16 mouse cellular contexts compared by ENCODE assay signal in genomic region chr5:128389665-128390064, GRCm38 (mm10). TPM values are rescaled to one million over a fixed set of nuclear protein-coding genes. Genes with fewer than 3 reads are reported as not detected.
DNase-seq lines count a peak whose midpoint lies in the region; ATAC-seq and TF ChIP-seq lines count a peak whose summit lies in the region.
"Had no signal": no experiment of that assay in that cellular context is flagged by ENCODE, and none has a peak within 500 bp of the region (broad histone marks: within the 10 kb centered on the region; RNA-seq: fewer than 3 reads in every experiment).

No protein-coding gene starts in this region.

- no peak overlapping the region for H3K4me2 ChIP-seq in heart, embryonic 11.5 days
- H3K4me2 ChIP-seq in stomach, postnatal 0 days (replicated peaks; ENCODE audit: low read depth), result no peak overlapping the region
- H3K4me2 ChIP-seq in forebrain, embryonic 15.5 days (replicated peaks), result no peak overlapping the region
- H3K4me2 ChIP-seq: heart, embryonic 13.5 days; hindbrain, embryonic 13.5 days; kidney, embryonic 15.5 days; neural tube, embryonic 13.5 days had no signal

- no peaks in the 10 kb centered on the region for H3K4me1 ChIP-seq in heart, adult 2 months (ENCODE audit: control insufficient read depth, insufficient read depth, low read length)
- H3K4me1 ChIP-seq in heart, embryonic 11.5 days (ENCODE audit: control insufficient read depth, insufficient read depth, low read length), result no peaks in the 10 kb centered on the region
- no peaks in the 10 kb centered on the region for H3K4me1 ChIP-seq in lung, adult 2 months (ENCODE audit: control insufficient read depth, insufficient read depth, low read length)
- no peaks in the 10 kb centered on the region for H3K4me1 ChIP-seq in stomach, postnatal 0 days (replicated peaks; ENCODE audit: control insufficient read depth, insufficient read depth)
- no peaks in the 10 kb centered on the region for H3K4me1 ChIP-seq in forebrain, embryonic 15.5 days
- H3K4me1 ChIP-seq: heart, embryonic 13.5 days had no signal

- H3K27ac ChIP-seq in heart, adult 2 months, result no peak overlapping the region
- no peak overlapping the region for H3K27ac ChIP-seq in heart, embryonic 11.5 days (ENCODE audit: low read depth, low read length)
- H3K27ac ChIP-seq in stomach, postnatal 0 days (replicated peaks), result no peak overlapping the region
- no peak overlapping the region for H3K27ac ChIP-seq in forebrain, embryonic 15.5 days (replicated peaks)
- H3K27ac ChIP-seq: heart, embryonic 13.5 days; hindbrain, embryonic 13.5 days; kidney, embryonic 15.5 days; neural tube, embryonic 13.5 days had no signal

- intact Hi-C loops in heart, adult 2 months (cut with DNase I), result no loop called here

- TF ChIP-seq CTCF in heart, adult 2 months (IDR thresholded peaks at IDR 0.05), result 0 out of 2 replicates have a peak, but pooled peaks have one; percentile 16
- TF ChIP-seq CTCF in lung, adult 2 months (IDR thresholded peaks at IDR 0.05; ENCODE audit: insufficient read depth, low read length), result peak; percentile 51
- TF ChIP-seq CTCF in stomach, postnatal 0 days (IDR thresholded peaks at IDR 0.05; ENCODE audit: low read depth), result peak; percentile 35

- ATAC-seq in heart, embryonic 11.5 days (replicated peaks; ENCODE audit: insufficient number of reproducible peaks, low FRiP score, low TSS enrichment), result no peak
- no peak for ATAC-seq in stomach, postnatal 0 days (ENCODE audit: low FRiP score, low TSS enrichment)
- ATAC-seq in forebrain, embryonic 15.5 days (replicated peaks), result no peak

- no peak for TF ChIP-seq POLR2A in heart, adult 2 months (IDR thresholded peaks at IDR 0.05; ENCODE audit: insufficient read depth, low read depth, low read length)
- TF ChIP-seq POLR2A in lung, adult 2 months (IDR thresholded peaks at IDR 0.05; ENCODE audit: borderline replicate concordance, extremely low read depth, low read depth, low read length), result no peak

- 45% methylated on average over 4 of the region's 4 CpGs for WGBS in heart, adult 2 months
- 46% methylated on average over 4 of the region's 4 CpGs for WGBS in heart, embryonic 11.5 days (ENCODE audit: insufficient replicate concordance)
- WGBS in lung, adult 2 months, result 40% methylated on average over 4 of the region's 4 CpGs
- WGBS in stomach, postnatal 0 days, result 50% methylated on average over 4 of the region's 4 CpGs
- WGBS in forebrain, embryonic 15.5 days, result 59% methylated on average over 4 of the region's 4 CpGs

- no peaks in the 10 kb centered on the region for H3K79me2 ChIP-seq in heart, adult 2 months (replicated peaks; ENCODE audit: control insufficient read depth, insufficient read depth, low read length)

- no peaks in the 10 kb centered on the region; the same call in 1 of the 2 replicates for H3K9me3 ChIP-seq in heart, embryonic 11.5 days (replicated peaks; ENCODE audit: control insufficient read depth, low read length)
- no peaks in the 10 kb centered on the region for H3K9me3 ChIP-seq in stomach, postnatal 0 days (ENCODE audit: control insufficient read depth, low read length)
- H3K9me3 ChIP-seq in forebrain, embryonic 15.5 days, result no peaks in the 10 kb centered on the region
- H3K9me3 ChIP-seq: hindbrain, embryonic 13.5 days had no signal

- H3K36me3 ChIP-seq in heart, adult 2 months (ENCODE audit: control insufficient read depth, insufficient read depth, low read length), result no peaks in the 10 kb centered on the region
- no peaks in the 10 kb centered on the region for H3K36me3 ChIP-seq in heart, embryonic 11.5 days (ENCODE audit: control insufficient read depth, insufficient read depth, low read length)
- no peaks in the 10 kb centered on the region for H3K36me3 ChIP-seq in stomach, postnatal 0 days (ENCODE audit: control insufficient read depth, insufficient read depth, low read length)
- no peaks in the 10 kb centered on the region for H3K36me3 ChIP-seq in forebrain, embryonic 15.5 days
- H3K36me3 ChIP-seq: heart, embryonic 13.5 days; hindbrain, embryonic 13.5 days; kidney, embryonic 15.5 days; neural tube, embryonic 13.5 days had no signal

- no peaks in the 10 kb centered on the region for H3K27me3 ChIP-seq in heart, adult 2 months (ENCODE audit: control insufficient read depth, insufficient read depth, low read length)
- no peaks in the 10 kb centered on the region for H3K27me3 ChIP-seq in heart, embryonic 11.5 days (ENCODE audit: control insufficient read depth, insufficient read depth, low read length)
- no peaks in the 10 kb centered on the region for H3K27me3 ChIP-seq in stomach, postnatal 0 days (ENCODE audit: control insufficient read depth, insufficient read depth, low read length)
- no peaks in the 10 kb centered on the region for H3K27me3 ChIP-seq in forebrain, embryonic 15.5 days
- H3K27me3 ChIP-seq: heart, embryonic 13.5 days; hindbrain, embryonic 13.5 days had no signal

- no peak for TF ChIP-seq EP300 in heart, adult 2 months (IDR thresholded peaks at IDR 0.05; ENCODE audit: insufficient read depth, low read depth, low read length)
- no peak for TF ChIP-seq EP300 in stomach, postnatal 0 days (optimal IDR thresholded peaks at IDR 0.05)

- no peak overlapping the region for H3K9ac ChIP-seq in heart, adult 2 months (ENCODE audit: low read depth, low read length)
- H3K9ac ChIP-seq in heart, embryonic 11.5 days (ENCODE audit: low read depth, low read length), result no peak overlapping the region
- H3K9ac ChIP-seq in stomach, postnatal 0 days (ENCODE audit: low read length), result no peak overlapping the region
- H3K9ac ChIP-seq in forebrain, embryonic 15.5 days (replicated peaks), result no peak overlapping the region
- H3K9ac ChIP-seq: heart, embryonic 13.5 days; hindbrain, embryonic 13.5 days; kidney, embryonic 15.5 days; neural tube, embryonic 13.5 days had no signal

- no peak overlapping the region for H3K4me3 ChIP-seq in heart, adult 2 months
- H3K4me3 ChIP-seq in heart, embryonic 11.5 days (ENCODE audit: low read depth, low read length), result no peak overlapping the region
- no peak overlapping the region for H3K4me3 ChIP-seq in lung, adult 2 months (replicated peaks; ENCODE audit: extremely low read depth, low read depth, low read length)
- H3K4me3 ChIP-seq in stomach, postnatal 0 days (ENCODE audit: low read depth, low read length), result no peak overlapping the region
- no peak overlapping the region for H3K4me3 ChIP-seq in forebrain, embryonic 15.5 days
- H3K4me3 ChIP-seq: heart, embryonic 13.5 days; hindbrain, embryonic 13.5 days; kidney, embryonic 15.5 days; neural tube, embryonic 13.5 days had no signal

- DNase-seq in heart, adult 2 months, result no peak
- DNase-seq in lung, adult 2 months, result peak; percentile 5
- DNase-seq in lung, adult 18-20 months, result no peak
- DNase-seq in ZHBTc4 (ENCODE audit: low read depth, low spot score), result peak; percentile 74
- DNase-seq in stomach, postnatal 0 days (ENCODE audit: low spot score), result no peak
- DNase-seq: adrenal gland, postnatal 14 days; cerebellum, adult 18-20 months; layer of hippocampus, adult 9-11 months; midbrain, embryonic 14.5 days; thymus, postnatal 14 days had no signal

RNA-seq across cellular contexts. Expression of gene Tmem132d, which starts 43.2 kb away (rescaled TPM):
- total RNA-seq in heart, adult 2 months (2021), result under 1 TPM in 1 of 2 experiments, not detected in 1; 0.03 TPM
- polyA plus RNA-seq in heart, adult 2 months (2012; rRNA removed), result 0.03 and 0.06 TPM in 2 replicates
- 0.07 and 0.08 TPM in 2 replicates for polyA plus RNA-seq in heart, embryonic 11.5 days (2014; fragmentation: Nextera tagmentation; extraction: Ambion mirVana)
- 5.3 and 5.5 TPM in 2 replicates for polyA plus RNA-seq in lung, adult 2 months (2012; rRNA removed)
- 0.16 and 0.23 TPM in 2 replicates for polyA plus RNA-seq in stomach, postnatal 0 days (2015; fragmentation: Nextera tagmentation; extraction: Ambion mirVana)
- 1.2 TPM in 2 replicates for polyA plus RNA-seq in forebrain, embryonic 15.5 days (2015; fragmentation: Nextera tagmentation; extraction: Ambion mirVana)
- total RNA-seq: adrenal gland, postnatal 14 days had no signal

Comparison
In these comparisons a context has a peak if more than half of its experiments do, and no peak if none do; other contexts are left out.
1. DNase-seq: peak in lung, adult 2 months (single experiment) and ZHBTc4 (single experiment); none in heart, adult 2 months (0 of 2), lung, adult 18-20 months (0 of 2) and stomach, postnatal 0 days (single experiment).
2. Peak in every context shown above with its lines, with median percentiles within 50 percentile points of each other: CTCF ChIP-seq.